Mouse (Mus musculus): ENCODE results near the gene Erbb3. TPM values are rescaled to one million over a fixed set of nuclear protein-coding genes. Genes with fewer than 3 reads are reported as not detected.

Gene Erbb3
- polyA plus RNA-seq, 1 experiment from 2014 or later, result 22.9 TPM

DNA sequence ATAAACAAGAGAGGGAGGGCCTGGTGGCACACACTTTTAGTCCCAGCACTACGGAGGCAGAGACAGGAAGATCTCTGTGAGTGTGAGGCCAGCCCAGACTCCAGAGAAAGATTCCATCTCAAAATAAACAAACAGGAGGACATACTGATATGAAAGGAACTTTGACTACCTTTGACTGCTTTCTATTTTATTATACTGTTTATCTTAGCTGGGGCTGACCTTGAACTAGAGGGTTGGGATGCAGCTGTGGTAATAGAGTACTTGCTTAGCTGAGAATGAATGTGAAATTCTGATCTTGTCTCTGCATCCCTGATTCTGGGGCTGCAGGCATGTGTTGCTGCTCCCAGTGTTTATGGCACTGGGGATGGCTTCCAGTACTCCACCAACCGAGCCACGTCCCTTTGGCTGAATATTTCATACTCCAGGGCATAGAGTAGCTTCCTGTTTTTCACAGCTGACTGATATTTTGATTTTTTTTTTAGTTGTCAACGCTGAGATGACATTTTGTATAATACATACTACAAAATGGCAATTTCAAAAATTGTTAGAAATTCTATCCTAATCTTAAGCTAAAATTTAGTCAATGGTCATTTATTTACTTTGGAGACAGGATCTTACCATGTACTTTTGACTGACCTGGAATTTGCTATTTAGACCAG lies 13.1 kb upstream of the Erbb3 start:
- no peak overlapping the region for H3K4me2 ChIP-seq
- no peak overlapping the region for H3K27ac ChIP-seq
- H3K36me3 ChIP-seq, result no peaks in the 10 kb centered on the region
- ATAC-seq (ENCODE audit: borderline replicate concordance, extremely low read depth, low FRiP score, low TSS enrichment), result no peak
- WGBS, result 70% methylated on average over 4 of the region's 4 CpGs
- H3K4me1 ChIP-seq, result no peaks in the 10 kb centered on the region
- H3K27me3 ChIP-seq, result no peaks in the 10 kb centered on the region
- H3K9me3 ChIP-seq, result no peaks in the 10 kb centered on the region
- H3K9ac ChIP-seq, result no peak overlapping the region
- H3K4me3 ChIP-seq, result no peak overlapping the region

DNA sequence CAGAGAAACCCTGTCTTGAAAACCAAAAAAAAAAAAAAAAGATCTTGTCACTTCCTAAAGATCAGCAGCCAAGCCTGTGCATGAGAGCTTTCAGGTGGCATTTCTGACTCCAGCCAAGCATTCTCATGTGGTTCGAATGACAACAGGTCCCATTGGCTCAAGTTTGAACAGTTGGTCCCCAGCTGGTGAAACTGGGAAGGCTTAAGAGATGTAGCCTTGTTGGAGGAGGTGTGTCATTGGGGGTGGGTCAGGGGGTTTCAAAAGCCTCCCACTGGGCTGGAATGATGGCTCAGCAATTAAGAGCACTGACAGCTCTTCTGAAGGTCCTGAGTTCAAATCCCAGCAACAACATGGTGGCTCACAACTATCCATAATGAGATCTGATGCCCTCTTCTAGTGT lies 12.0 kb upstream of the Erbb3 start:
- Histone ChIP-seq H3K9me3 (no peaks in the 10 kb centered on the region), H3K4me3 (no peak overlapping the region), H3K27ac (no peak overlapping the region), H3K9ac (no peak overlapping the region), H3K36me3 (no peaks in the 10 kb centered on the region), H3K27me3 (no peaks in the 10 kb centered on the region), H3K4me1 (no peaks in the 10 kb centered on the region), H3K4me2 (no peak overlapping the region)
- 86% methylated on average over 1 of the region's 1 CpGs for WGBS
- no peak for ATAC-seq (ENCODE audit: borderline replicate concordance, extremely low read depth, low FRiP score, low TSS enrichment)

DNA sequence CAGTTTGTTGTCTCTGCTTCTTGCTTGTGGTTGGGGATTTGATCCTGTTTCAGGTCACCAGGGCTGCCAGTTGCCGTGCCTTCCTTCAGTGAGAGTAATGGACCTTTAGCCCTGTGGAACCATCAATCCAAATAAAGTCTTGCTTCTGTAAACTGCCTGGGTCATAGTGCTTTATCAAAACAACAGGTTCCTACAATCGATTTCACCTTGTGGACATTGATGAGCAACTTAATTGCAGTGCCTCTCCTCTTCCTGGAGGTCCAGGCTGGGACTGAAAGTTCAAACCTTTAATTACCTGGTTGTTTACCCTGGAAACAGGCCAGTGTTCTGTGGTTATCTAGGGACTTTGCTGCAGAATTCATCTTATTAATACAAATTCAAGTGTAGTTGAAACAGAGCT lies 9.0 kb upstream of the Erbb3 start:
- 39% methylated on average over 2 of the region's 2 CpGs for WGBS

DNA sequence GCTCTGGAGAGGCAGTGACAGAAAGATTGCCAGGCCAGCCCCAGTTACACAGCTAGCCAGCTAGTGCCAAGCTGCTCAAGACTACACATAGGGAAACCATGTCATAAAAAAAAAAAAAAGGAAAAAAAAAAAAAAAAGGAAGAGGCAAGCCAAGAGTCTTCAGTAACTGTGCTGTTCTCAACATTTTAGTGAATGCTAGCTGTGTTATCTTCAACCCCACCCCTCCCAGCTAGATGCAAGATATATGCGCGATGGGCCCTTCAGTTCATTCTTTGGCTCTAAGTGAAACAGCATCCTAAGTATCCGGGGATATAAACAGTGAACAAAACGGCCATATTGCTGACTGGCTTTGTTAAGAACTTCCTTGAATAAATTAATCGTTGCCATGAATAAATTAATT lies 3.3 kb upstream of the Erbb3 start:
- peaks cover 23% of the 10 kb centered on the region for H3K27me3 ChIP-seq
- peaks cover 7% of the 10 kb centered on the region; the same call in 1 of the 2 replicates for H3K4me1 ChIP-seq
- H3K4me2 ChIP-seq, result no peak overlapping the region
- no peak for ATAC-seq (ENCODE audit: borderline replicate concordance, extremely low read depth, low FRiP score, low TSS enrichment)
- no peaks in the 10 kb centered on the region for H3K36me3 ChIP-seq
- WGBS, result 72% methylated on average over 5 of the region's 5 CpGs
- H3K9me3 ChIP-seq, result no peaks in the 10 kb centered on the region
- no peak overlapping the region for H3K27ac ChIP-seq
- H3K4me3 ChIP-seq, result no peak overlapping the region
- no peak overlapping the region for H3K9ac ChIP-seq

More for the DNA sequence above, 9.0 kb upstream of the Erbb3 start:
- H3K4me3 ChIP-seq, result no peak overlapping the region
- H3K36me3 ChIP-seq, result no peaks in the 10 kb centered on the region
- H3K4me2 ChIP-seq, result no peak overlapping the region
- H3K9ac ChIP-seq, result no peak overlapping the region
- no peak for ATAC-seq (ENCODE audit: borderline replicate concordance, extremely low read depth, low FRiP score, low TSS enrichment)
- H3K9me3 ChIP-seq, result no peaks in the 10 kb centered on the region
- H3K27me3 ChIP-seq, result no peaks in the 10 kb centered on the region
- no peaks in the 10 kb centered on the region for H3K4me1 ChIP-seq
- no peak overlapping the region for H3K27ac ChIP-seq

DNA sequence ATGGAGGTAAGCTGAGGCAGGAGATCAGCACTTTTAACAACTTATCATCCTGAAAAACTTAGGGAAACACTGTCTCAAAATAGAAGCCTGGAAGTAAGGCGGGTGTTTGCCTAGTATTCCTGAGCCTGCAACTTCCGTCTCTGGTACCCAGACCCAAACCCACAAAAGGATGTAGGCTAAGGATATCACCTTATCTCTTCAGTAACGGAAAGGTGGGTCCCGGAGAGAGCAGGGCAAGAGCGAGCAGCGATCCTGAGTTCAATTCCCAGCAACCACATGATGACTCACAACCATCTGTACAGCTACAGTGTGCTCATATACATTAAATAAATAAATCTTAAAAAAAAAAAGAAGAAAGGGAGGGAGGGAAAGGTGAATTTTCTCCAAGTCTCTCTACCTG lies 2.0 kb upstream of the Erbb3 start:
- no peak overlapping the region for H3K4me3 ChIP-seq
- H3K36me3 ChIP-seq, result no peaks in the 10 kb centered on the region
- peaks cover 36% of the 10 kb centered on the region for H3K27me3 ChIP-seq
- WGBS, result 66% methylated on average over 6 of the region's 6 CpGs
- ATAC-seq (ENCODE audit: borderline replicate concordance, extremely low read depth, low FRiP score, low TSS enrichment), result no peak
- no peak overlapping the region for H3K27ac ChIP-seq
- H3K4me1 ChIP-seq, result peaks cover 19% of the 10 kb centered on the region
- no peak overlapping the region for H3K9ac ChIP-seq
- no peaks in the 10 kb centered on the region for H3K9me3 ChIP-seq
- no peak overlapping the region for H3K4me2 ChIP-seq

DNA sequence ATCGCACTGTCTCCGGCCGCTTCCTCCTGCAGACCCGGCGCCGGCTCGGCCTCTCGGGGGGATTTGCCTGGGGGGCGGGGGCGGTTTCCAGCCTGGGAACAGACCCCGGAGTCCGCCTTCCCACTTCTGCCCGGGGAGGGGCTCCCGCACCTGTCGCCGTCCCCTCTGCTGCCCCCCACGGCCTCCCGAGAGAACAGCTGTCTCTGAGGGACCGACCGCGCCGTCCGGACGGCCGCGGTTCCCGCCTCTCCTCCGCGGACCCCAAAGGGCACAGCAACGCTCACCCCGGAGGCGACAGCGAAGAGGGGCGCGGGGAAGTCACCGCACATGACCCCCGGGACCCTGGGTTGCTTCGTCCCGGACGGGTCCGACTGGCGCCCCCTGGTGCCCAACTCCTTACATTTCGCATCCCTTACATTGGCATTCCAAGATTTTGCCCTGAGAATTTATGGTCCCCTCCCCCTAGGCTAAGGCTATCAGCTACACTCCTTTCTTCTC lies 790 bp upstream of the Erbb3 start:
- Histone ChIP-seq H3K36me3 (no peaks in the 10 kb centered on the region), H3K9ac (peak overlapping the region; percentile 56), H3K27me3 (peaks cover 37% of the 10 kb centered on the region), H3K27ac (peak overlapping the region; percentile 96), H3K4me2 (peak overlapping the region; percentile 92), H3K4me3 (peak overlapping the region; percentile 64), H3K9me3 (no peaks in the 10 kb centered on the region), H3K4me1 (peaks cover 25% of the 10 kb centered on the region)
- ATAC-seq (ENCODE audit: borderline replicate concordance, extremely low read depth, low FRiP score, low TSS enrichment), result peak; percentile 44
- WGBS, result under 1% methylated on average over 43 of the region's 43 CpGs

DNA sequence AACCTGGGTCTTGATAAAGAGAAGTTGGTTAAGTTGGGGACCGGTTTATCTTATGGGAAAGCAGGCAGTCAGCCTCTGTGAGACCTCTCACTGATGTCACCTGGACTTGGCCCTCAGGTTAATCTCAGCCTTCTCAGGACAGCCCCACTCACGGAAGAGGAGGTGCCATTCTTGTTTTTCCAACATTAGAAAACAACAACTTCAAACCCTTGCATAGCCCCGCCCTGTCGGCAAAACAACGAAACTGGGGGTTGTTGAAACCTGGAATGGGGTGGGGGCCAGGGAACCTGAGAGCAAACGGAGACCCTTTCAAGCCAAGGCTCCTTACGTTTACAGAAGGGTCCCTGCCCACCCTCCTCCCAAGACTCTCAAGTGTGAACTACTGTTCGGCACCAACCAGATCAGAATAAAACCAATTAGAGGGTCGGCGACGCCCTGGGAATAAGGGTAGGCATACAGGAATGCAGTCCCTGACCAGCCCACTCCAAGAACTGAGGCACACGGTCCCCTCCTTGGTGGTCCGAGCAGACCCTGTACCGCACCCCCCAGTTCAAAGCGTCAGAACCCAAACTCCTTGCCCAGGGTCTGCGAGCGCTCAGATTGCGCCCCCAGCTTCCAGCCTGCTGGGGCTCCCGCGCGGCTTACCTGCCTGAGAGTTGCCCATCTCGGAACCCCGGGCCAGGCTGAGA lies 533 bp downstream of the Erbb3 start:
- Histone ChIP-seq H3K9ac (peak overlapping the region; percentile 56), H3K4me3 (peak overlapping the region; percentile 64), H3K27me3 (peaks cover 40% of the 10 kb centered on the region), H3K9me3 (no peaks in the 10 kb centered on the region), H3K36me3 (no peaks in the 10 kb centered on the region), H3K4me2 (peak overlapping the region; percentile 92), H3K27ac (peak overlapping the region; percentile 96), H3K4me1 (peaks cover 26% of the 10 kb centered on the region)
- 1% methylated on average over 23 of the region's 23 CpGs for WGBS
- 0 out of 2 replicates have a peak, but pooled peaks have one; percentile 6 for ATAC-seq (ENCODE audit: borderline replicate concordance, extremely low read depth, low FRiP score, low TSS enrichment)

DNA sequence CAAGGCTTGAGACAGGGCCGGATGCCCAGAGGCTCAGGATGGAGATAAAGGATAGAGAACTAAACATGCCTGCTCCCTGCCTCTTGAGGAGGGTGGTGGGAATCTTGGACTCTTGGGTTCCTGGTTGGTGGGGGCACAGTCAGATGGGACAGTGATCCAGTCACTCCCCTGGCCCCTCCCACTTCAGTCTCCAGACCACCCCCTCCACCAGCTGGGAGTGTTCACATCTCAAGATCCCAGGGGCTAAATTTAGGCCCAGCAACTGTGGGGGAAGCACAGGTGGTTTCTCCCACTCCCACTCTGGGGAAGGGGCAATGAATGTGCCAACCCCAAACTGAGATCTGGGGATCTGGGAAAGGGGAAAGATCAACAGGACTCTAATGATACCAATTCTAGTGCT lies 1.3 kb downstream of the Erbb3 start:
- H3K4me2 ChIP-seq, result peak overlapping the region; percentile 92
- H3K4me1 ChIP-seq, result peaks cover 34% of the 10 kb centered on the region
- H3K9me3 ChIP-seq, result no peaks in the 10 kb centered on the region
- H3K4me3 ChIP-seq, result peak overlapping the region; percentile 64
- H3K27me3 ChIP-seq, result peaks cover 42% of the 10 kb centered on the region
- WGBS, result 7% methylated on average over 1 of the region's 1 CpGs
- peak overlapping the region; percentile 96 for H3K27ac ChIP-seq
- no peak for ATAC-seq (ENCODE audit: borderline replicate concordance, extremely low read depth, low FRiP score, low TSS enrichment)
- H3K9ac ChIP-seq, result peak overlapping the region; percentile 56; the same call in 1 of the 2 replicates
- H3K36me3 ChIP-seq, result no peaks in the 10 kb centered on the region

DNA sequence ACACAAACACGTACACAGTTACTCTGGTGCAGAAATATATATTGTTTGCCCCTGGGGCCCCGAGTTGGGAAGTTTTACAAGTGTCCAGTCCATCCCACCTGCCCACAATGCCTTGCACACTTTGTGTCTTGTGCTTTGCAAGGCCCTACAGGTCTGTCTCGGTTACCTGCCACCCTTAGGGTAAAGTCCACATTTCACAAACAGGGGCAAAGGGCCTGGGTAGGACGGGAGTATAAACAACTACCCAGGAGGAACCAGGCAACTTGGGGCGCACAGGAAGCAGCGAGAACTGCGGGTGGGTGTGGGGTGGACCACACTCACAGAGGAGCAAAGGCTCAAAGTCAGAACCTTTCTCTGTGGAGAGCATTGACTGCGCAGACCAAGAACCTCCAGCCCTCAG lies 1.8 kb downstream of the Erbb3 start:
- peak overlapping the region; percentile 96 for H3K27ac ChIP-seq

DNA sequence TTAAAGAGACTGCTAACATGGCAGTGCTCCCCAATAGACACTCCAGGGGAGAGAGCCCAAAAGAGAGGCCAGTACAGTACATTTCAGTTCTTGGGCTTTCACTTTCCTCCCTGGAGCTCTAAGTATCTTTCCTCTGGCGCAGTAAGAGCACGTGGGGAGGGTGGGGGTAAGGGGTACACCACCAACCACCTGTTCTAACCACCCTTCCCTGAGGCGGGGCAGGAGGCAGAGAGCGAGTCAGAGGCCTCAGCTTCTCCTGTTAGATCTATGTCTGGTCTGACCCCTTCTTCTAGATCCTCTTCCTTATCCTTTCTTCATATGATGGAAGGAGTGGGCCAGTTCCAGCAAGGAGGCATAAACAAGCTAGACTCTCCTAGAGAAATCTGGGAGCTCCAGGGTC lies 2.3 kb downstream of the Erbb3 start:
- Histone ChIP-seq H3K4me1 (peaks cover 41% of the 10 kb centered on the region), H3K4me3 (peak overlapping the region; percentile 64), H3K4me2 (peak overlapping the region; percentile 92), H3K27ac (peak overlapping the region; percentile 96), H3K36me3 (no peaks in the 10 kb centered on the region), H3K9ac (0 out of 2 replicates have a peak overlapping the region, but pooled peaks have one; percentile 3), H3K27me3 (peaks cover 45% of the 10 kb centered on the region), H3K9me3 (no peaks in the 10 kb centered on the region)
- ATAC-seq (ENCODE audit: borderline replicate concordance, extremely low read depth, low FRiP score, low TSS enrichment), result no peak
- WGBS, result 27% methylated on average over 4 of the region's 4 CpGs

More for the DNA sequence above, 1.8 kb downstream of the Erbb3 start:
- ATAC-seq (ENCODE audit: borderline replicate concordance, extremely low read depth, low FRiP score, low TSS enrichment), result no peak
- Histone ChIP-seq H3K36me3 (no peaks in the 10 kb centered on the region), H3K4me2 (peak overlapping the region; percentile 92), H3K9ac (0 out of 2 replicates have a peak overlapping the region, but pooled peaks have one; percentile 56), H3K9me3 (no peaks in the 10 kb centered on the region), H3K4me3 (peak overlapping the region; percentile 64), H3K4me1 (peaks cover 38% of the 10 kb centered on the region), H3K27me3 (peaks cover 45% of the 10 kb centered on the region)
- 34% methylated on average over 8 of the region's 8 CpGs for WGBS

DNA sequence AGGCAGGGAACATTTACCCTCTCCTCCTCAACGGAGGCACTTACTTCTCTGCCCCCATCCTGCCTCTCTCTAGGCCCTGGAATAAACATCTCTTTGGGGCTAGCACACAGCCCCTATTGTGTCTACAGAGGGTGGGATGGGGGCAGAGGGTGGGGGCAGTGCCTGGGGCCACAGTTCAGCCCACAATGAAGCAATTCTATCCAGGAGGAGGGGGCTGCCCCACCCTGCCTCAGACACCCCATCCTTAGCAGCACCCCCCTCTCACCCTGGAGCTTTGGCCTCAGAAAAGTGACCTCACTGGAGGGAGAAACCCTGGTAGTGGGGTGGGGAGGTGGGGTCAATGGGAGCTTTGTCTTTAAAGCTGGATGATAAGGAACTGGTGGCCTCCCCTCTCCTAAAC lies 2.9 kb downstream of the Erbb3 start:
- ATAC-seq (ENCODE audit: borderline replicate concordance, extremely low read depth, low FRiP score, low TSS enrichment), result no peak
- WGBS, result 5% methylated on average over 1 of the region's 1 CpGs
- peaks cover 41% of the 10 kb centered on the region for H3K4me1 ChIP-seq
- H3K9ac ChIP-seq, result 0 out of 2 replicates have a peak overlapping the region, but pooled peaks have one; percentile 3
- no peaks in the 10 kb centered on the region for H3K36me3 ChIP-seq
- peak overlapping the region; percentile 64 for H3K4me3 ChIP-seq
- peaks cover 45% of the 10 kb centered on the region for H3K27me3 ChIP-seq
- peak overlapping the region; percentile 92 for H3K4me2 ChIP-seq
- H3K27ac ChIP-seq, result peak overlapping the region; percentile 96
- H3K9me3 ChIP-seq, result no peaks in the 10 kb centered on the region

DNA sequence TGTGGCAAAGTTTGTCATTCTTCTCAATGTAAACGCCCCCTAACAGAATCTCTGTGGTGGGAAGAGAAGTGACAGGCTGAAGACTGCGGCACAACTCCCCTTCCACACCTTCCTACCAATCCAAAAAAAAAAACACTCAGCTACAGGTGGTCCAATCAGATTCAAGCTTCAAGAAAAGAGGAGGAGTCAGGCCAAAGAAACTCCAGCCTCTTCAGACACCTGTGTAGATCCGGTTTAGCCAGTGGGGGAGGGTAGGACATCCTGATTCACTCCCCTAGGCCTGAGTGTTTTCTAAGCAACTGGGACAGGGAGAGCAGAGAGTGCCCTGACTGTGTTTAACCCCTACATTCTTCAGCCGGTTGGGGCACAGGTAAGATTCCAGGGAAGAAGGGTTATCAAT lies 5.1 kb downstream of the Erbb3 start:
- Histone ChIP-seq H3K27me3 (peaks cover 38% of the 10 kb centered on the region), H3K9ac (no peak overlapping the region)

More for the DNA sequence above, 5.1 kb downstream of the Erbb3 start:
- 7% methylated on average over 4 of the region's 4 CpGs for WGBS
- Histone ChIP-seq H3K4me2 (peak overlapping the region; percentile 35), H3K27ac (peak overlapping the region; percentile 81), H3K4me1 (peaks cover 34% of the 10 kb centered on the region), H3K4me3 (peak overlapping the region; percentile 7; the same call in 1 of the 2 replicates), H3K36me3 (0 out of 2 replicates have a peak, but pooled peaks cover 4% of the 10 kb centered on the region), H3K9me3 (no peaks in the 10 kb centered on the region)
- peak; percentile 58; the same call in 1 of the 2 replicates for ATAC-seq (ENCODE audit: borderline replicate concordance, extremely low read depth, low FRiP score, low TSS enrichment)

Data from lung, embryonic 15.5 days (tissue).